Mouse (Mus musculus) CH12.LX (cell line): Measurements from ENCODE around the gene Chchd5. TPM values are rescaled to one million over a fixed set of nuclear protein-coding genes. Genes with fewer than 3 reads are reported as not detected.

Source experiments
- polyA plus RNA-seq: library from polyadenylated mRNA; unstranded; fragments of >175 nt; gene quantifications from 2 replicates; pipeline ENCODE4 v1.2.1, GENCODE M21; 2012; ENCODE audit warnings: low read depth; ENCODE audit not compliant: insufficient read length
- total RNA-seq, 2 experiments: library from RNA; depleted of rRNA; stranded (reverse); fragments of 300-350 nt in 1 of 2; fragments of >200 nt in 1 of 2; gene quantifications; 2 replicates each; pipeline ENCODE4 v1.2.3; 2012 to 2014

The Chchd5 gene
- total and polyA plus RNA-seq, 3 experiments, result 20.5 to 24.1 (median 20.8) TPM

Other genes starting within 250 kb of the Chchd5 start
- 8.1 and 10.2 TPM in 2 replicates for gene Zc3h8, start 185.6 kb upstream of the Chchd5 start, total RNA-seq (2012; rRNA removed)
- 11.7 and 15.3 TPM in 2 replicates for gene Zc3h8, start 185.6 kb upstream of the Chchd5 start, total RNA-seq (2014; rRNA removed)
- gene Zc3h8, start 185.6 kb upstream of the Chchd5 start, polyA plus RNA-seq, result 15.2 and 20.2 TPM in 2 replicates
- gene Zc3h6, start 162.3 kb upstream of the Chchd5 start, total RNA-seq (2012; rRNA removed), result 0.55 and 0.64 TPM in 2 replicates
- gene Zc3h6, start 162.3 kb upstream of the Chchd5 start, total RNA-seq (2014; rRNA removed), result 0.65 and 0.72 TPM in 2 replicates
- 0.57 and 0.59 TPM in 2 replicates for gene Zc3h6, start 162.3 kb upstream of the Chchd5 start, polyA plus RNA-seq
- 3.3 and 3.4 TPM in 2 replicates for gene Gm10762, start 162.0 kb upstream of the Chchd5 start, total RNA-seq (2012; rRNA removed)
- gene Gm10762, start 162.0 kb upstream of the Chchd5 start, total RNA-seq (2014; rRNA removed), result 2.9 and 3.9 TPM in 2 replicates
- gene Gm10762, start 162.0 kb upstream of the Chchd5 start, polyA plus RNA-seq, result 3.0 and 3.3 TPM in 2 replicates
- not detected in 2 replicates for gene Vinac1, start 81.5 kb upstream of the Chchd5 start, total RNA-seq (2012; rRNA removed)
- not detected in 2 replicates for gene Vinac1, start 81.5 kb upstream of the Chchd5 start, total RNA-seq (2014; rRNA removed)
- gene Vinac1, start 81.5 kb upstream of the Chchd5 start, polyA plus RNA-seq, result 0.06 TPM in 1 of 2 replicates, not detected in the other
- 1.6 and 1.8 TPM in 2 replicates for gene Ttl, start 63.8 kb upstream of the Chchd5 start, total RNA-seq (2012; rRNA removed)
- 2.7 and 3.1 TPM in 2 replicates for gene Ttl, start 63.8 kb upstream of the Chchd5 start, total RNA-seq (2014; rRNA removed)
- gene Ttl, start 63.8 kb upstream of the Chchd5 start, polyA plus RNA-seq, result 2.9 and 4.0 TPM in 2 replicates
- gene Polr1b, start 28.7 kb upstream of the Chchd5 start, total RNA-seq (2012; rRNA removed), result 68.0 and 86.7 TPM in 2 replicates
- 70.5 and 70.9 TPM in 2 replicates for gene Polr1b, start 28.7 kb upstream of the Chchd5 start, total RNA-seq (2014; rRNA removed)
- gene Polr1b, start 28.7 kb upstream of the Chchd5 start, polyA plus RNA-seq, result 74.2 and 83.1 TPM in 2 replicates
- gene Slc20a1, start 69.1 kb downstream of the Chchd5 start, total RNA-seq (2012; rRNA removed), result 43.1 and 47.2 TPM in 2 replicates
- 72.1 and 77.3 TPM in 2 replicates for gene Slc20a1, start 69.1 kb downstream of the Chchd5 start, total RNA-seq (2014; rRNA removed)
- gene Slc20a1, start 69.1 kb downstream of the Chchd5 start, polyA plus RNA-seq, result 78.2 and 95.1 TPM in 2 replicates
- gene Ckap2l, start 167.5 kb downstream of the Chchd5 start, total RNA-seq (2012; rRNA removed), result 13.3 and 15.0 TPM in 2 replicates
- 22.6 and 23.6 TPM in 2 replicates for gene Ckap2l, start 167.5 kb downstream of the Chchd5 start, total RNA-seq (2014; rRNA removed)
- 30.5 and 35.6 TPM in 2 replicates for gene Ckap2l, start 167.5 kb downstream of the Chchd5 start, polyA plus RNA-seq
- gene Il1a, start 180.3 kb downstream of the Chchd5 start, total RNA-seq (2012; rRNA removed), result 0.04 TPM in 1 of 2 replicates, not detected in the other
- gene Il1a, start 180.3 kb downstream of the Chchd5 start, total RNA-seq (2014; rRNA removed), result 0.17 TPM in 1 of 2 replicates, not detected in the other
- gene Il1a, start 180.3 kb downstream of the Chchd5 start, polyA plus RNA-seq, result 0.13 TPM in 1 of 2 replicates, not detected in the other
- 0.13 TPM in 1 of 2 replicates, not detected in the other for gene Il1b, start 241.4 kb downstream of the Chchd5 start, total RNA-seq (2012; rRNA removed)
- 0.44 and 0.80 TPM in 2 replicates for gene Il1b, start 241.4 kb downstream of the Chchd5 start, total RNA-seq (2014; rRNA removed)
- gene Il1b, start 241.4 kb downstream of the Chchd5 start, polyA plus RNA-seq, result 0.23 and 0.65 TPM in 2 replicates